Mouse (Mus musculus) gastrocnemius, postnatal 25 days (tissue): ENCODE measurements at regions not wholly inside any gene's neighbourhood (a gene's known extent, or its start where the extent isn't known, plus 50 kb on each side); places are given as distances from the start of the nearest gene placed in this dataset.

Source experiments
- DNase-seq: peaks from one replicate; pipeline ENCODE4 v3.0.0; 2022

DNA sequence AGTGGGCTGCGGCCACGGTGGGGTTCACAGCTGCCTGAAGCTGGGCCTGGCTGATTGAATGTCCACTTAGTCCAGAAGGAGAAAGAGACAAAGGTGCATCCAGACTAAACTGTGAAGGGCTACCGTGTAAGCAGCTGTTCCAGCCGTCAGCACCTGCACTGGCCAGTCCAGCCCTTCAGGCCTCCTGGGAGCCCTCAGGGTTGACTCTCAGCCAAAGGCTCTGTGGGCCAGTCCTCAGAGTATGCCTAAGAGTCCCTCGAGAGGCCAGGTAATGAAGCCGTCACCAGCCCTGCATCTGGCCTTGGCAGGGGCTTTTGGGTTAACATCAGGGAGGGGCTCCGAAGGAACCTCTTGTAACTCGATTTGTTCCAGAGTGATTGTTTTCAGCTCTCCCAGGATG, 187.4 kb downstream of the Gpd2 start:
- no peak for DNase-seq

DNA sequence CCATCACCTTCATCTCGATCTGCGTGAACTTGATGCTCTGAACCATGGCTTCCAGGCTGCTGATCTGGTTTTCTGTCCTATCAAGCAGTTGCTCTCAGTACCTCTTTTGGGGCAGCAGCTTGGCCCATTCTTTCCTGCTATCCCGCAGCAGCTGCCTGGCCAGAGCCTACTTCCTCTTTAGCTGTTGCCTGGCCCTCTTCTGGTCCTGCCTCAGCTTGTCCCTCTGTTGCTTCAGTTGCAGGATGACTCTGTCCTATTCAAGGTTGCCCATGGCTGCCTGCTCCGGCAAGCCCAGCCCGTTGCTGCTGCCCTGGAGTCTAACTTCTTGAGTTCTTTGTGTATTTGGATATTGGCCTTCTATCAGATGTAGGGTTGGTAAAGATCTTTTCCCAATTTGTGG, 188.0 kb downstream of the Gpd2 start:
- DNase-seq = no peak

DNA sequence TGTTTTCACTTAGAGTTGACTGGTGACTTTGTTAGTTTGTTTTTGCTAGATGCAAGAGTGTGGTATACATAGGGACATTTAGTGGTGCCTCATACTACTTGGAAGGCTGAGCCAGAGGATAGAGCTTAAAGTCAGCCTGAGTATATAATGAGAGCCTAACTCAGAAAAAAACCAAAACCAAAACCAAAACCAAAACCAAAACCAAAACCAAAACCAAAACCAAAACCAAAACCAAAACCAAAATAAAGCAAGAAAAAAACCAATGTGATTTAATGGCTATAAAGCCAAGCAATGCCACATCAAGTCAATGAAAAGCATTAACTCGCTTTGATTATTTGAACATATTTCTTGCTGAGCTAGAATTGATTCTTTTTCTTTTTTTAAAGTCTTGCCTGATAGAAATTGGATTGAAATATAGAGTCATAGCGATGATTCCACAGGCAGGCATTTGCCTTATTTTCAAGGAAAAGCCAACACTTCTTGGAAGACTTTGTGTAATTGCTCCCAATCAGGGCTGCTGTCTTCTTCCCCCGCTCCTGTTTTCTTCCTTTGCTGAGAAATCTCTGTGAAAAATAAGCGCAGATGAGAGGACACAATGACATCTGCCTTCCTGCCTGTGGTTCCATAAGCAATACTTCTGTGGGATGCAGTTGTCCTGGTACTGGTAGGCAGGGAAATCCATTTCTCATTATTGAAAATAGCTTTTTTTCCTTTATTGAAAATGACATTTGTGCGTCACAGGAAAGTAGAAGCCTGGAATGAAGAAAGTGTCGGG, 213.7 kb downstream of the Gpd2 start:
- no peak for DNase-seq

DNA sequence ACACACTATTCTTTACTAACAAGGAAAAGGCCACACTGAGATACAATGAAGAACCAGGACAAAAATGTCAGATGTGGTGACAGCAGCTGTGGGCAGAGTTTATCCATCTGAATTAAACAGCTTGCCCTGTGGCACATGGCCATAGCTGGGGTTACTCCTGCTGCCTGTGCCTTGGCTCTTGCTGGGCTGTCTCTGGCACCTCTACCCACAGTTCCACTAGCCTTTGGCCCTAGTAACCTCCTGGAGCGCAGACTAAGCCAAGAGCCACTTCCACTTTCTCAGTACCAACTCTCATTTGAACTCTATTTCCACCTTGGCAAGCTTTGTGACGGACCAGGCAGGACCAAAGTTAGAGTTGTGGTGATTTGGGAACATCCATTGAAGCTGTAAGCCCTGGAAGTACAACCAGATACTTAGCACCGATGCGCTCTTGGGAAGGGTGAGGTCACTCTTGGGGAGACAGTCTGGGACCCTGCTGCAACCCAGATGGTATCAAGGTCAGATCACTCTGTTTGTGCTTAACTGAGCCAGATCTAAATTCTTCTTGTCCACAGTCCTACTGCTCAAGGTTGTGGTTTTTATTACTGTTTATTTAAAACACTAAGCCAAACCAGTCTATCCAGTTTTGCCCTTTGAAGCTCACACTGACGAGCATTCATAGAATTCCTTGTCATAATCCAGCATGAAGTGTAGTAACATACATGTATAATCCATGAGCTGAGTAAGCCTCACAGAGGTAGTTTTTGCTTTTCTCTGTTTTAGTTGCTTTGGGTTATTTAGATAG, 216.7 kb downstream of the Gpd2 start:
- DNase-seq = peak; percentile 14

DNA sequence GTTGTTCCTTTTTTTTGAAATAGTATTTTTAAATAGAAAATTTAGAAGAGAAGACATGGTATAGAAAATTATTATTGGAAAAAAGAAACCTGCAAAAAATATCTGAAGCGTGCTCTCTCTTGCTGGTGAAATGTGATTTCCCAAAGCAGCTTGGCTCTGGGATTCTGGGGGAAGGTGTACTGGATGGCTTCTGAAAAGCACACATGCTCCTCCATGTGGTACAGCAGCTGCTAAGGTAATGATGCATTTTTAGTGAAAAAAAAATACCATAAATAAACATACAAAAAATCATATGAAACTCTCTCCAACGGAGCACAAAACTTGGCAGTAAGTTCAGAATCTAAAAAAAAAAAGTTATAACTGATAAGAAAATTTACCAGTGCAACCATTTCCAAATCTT, 222.5 kb downstream of the Gpd2 start:
- no peak for DNase-seq

DNA sequence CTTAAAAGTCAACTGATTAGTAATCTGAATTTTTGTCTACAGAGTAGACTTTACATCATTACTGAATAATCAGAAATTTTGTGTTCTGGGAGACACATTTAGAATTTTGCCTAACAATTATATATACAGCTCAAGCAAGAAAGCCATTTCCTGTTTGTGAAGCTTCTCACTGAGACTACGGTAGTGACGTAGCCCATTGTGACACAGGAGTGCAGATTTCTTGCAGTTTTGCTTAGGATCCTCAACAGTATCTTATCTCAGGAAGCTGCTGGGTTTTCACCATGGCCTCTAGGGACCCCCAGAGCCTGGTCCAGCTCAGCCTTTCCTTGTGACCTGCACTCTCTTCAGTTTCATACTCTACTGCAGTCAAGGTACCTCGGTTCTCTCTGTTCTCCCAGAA, 236.4 kb downstream of the Gpd2 start:
- DNase-seq = no peak

DNA sequence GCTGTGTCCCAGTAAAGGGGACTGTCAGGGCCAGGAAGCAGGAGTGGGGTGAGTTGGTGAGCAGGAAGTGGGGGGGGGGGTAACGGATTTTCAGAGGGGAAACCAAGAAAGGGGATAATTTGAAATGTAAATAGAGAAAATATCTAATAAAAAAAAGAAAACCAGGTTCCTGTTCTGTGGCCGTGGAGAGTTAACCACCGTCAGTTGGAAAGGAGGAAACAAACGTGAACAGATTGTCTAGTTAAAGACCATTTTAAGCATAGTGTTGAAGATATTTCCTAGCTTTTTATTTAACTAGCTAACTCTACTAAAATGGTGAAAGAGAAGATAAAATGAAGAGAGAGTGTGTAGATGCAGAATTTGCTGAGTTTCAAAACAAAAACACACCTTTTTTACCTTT, 254.7 kb downstream of the Gpd2 start:
- DNase-seq = no peak

DNA sequence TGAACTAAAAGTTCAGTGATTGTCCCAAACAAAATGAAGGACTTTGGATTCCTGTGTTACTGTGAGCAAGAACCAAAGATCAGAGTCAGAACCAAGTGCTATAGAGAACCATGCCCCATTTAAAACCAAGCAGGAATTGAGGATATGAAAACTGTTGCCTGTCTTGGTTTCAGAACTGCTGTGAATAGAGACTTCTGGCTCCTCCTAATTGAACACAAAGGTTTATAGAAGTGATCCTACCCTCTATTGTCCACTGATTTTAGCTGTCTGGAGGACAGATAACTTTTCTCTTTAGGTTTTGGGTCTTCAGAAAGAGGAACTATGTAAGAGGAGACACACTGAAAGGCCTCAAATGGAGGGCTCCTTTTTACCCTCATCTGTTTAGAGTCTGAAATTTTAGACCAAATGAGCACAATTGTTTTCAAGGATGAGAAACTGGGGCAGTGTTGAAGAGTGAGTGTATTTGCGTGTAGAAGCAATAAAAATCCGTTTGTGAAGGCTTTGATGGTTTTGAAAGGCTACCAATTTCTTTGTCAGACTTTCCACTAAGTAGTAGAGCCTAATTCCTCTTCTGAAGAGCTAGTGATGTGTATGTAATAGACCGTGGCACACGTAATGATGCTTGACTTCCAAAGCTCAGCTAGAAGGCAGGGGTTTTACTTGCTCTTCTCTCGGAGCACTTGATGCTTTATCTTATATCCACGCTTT, 255.6 kb downstream of the Gpd2 start:
- no peak for DNase-seq

DNA sequence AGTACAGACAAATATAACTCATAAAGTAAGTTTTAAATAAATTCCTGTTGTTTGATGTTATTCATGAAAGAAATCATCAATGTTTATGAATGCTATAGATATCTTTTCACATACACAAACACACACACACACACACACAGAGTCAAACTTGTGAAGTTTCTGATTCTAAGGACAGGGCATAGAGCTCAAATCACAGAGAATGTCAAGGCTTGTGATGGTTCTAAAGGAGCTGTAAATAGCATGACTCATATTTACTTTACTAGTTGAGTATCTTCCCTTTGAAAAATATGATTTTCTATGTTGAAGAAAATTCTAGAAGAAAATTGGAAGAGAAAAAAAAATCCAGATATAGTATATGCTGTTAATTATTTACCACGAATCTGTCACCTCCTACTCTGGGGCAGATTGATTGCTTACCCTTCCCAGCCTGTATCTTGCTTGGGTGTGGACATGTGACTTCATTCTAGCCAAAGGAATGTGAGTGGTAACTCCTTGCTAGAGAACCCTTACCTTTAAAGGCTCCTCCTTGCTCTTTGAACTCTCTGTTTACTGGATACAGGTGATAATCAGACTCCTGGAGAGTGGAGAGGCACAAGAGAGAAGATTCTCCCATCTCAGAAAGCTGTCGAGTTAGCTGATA, 259.0 kb downstream of the Gpd2 start:
- DNase-seq = no peak

DNA sequence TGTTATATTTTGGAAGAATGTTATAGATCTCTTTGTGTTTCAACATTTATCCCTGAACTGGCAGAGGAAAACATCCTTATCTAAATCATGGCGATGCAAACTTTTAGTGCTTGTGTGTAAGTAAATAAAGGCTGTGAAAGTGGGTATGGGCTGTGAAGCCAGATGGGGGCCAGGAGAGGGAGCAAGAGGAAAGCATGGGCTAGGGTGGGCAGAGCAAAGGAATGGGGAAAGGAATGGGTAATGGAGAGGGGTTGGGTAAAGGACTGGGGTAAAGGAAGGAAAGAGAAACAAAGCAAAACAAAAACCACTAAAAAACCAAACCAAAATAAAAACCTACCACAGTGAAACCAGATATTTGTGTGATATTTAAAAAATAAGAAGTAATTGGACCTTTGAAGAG, 260.5 kb downstream of the Gpd2 start:
- no peak for DNase-seq

DNA sequence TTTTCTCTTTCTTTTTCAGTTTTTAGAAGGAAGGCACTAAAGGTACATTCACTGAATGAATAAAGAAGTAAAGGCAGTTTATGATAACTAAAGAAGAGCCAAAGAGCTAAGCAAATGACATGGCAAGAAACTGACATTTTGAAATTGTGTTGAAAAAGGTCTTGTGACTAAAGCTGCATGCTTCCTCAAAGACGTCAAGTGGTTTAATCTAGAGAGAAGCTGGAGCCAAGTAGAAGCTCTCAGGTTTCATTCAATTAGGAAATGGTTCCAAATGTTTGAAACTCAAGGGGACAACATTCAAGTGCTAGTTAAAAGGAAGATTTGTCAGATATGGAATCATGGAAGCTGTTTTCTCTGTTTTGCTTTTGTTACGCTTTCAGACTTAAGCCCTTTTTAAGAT, 267.2 kb downstream of the Gpd2 start:
- DNase-seq = no peak

DNA sequence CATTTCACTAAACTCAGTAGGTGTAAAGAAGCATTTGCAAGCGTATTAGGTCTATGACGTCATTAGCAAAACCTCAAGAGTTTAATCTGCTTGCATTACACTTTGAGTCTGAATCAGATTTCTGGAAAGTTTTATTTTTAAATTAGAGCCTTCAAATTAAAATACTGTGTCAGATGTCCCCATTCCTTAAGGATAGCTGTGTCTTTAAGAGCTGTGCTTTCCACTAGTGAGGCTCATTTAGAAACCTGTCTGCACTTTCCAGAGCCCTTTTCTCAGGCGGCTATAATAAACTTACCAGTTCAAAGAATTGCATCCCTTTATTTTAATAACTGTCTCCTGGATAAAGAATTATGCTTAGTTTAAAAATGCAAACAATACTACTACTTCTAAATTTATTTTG, 285.0 kb downstream of the Gpd2 start:
- DNase-seq = no peak

DNA sequence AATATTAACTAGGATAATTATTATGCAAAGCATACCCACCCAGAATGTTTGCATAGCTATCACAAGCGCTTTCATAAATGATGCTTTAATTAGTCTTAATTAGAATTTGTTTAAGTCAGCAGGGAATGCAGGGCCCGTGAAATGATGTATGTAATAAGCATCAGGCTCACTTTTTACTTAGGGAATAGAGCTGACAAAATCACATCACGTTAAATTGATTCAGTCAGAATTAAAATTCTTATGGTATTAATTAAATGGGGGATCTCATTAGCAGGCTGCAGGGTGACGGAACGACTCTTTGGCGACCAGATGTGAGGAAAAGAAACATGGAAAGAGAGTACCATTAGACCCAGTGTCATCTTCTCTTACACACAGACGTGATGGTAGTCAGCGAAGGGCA, 285.5 kb downstream of the Gpd2 start:
- DNase-seq = no peak

DNA sequence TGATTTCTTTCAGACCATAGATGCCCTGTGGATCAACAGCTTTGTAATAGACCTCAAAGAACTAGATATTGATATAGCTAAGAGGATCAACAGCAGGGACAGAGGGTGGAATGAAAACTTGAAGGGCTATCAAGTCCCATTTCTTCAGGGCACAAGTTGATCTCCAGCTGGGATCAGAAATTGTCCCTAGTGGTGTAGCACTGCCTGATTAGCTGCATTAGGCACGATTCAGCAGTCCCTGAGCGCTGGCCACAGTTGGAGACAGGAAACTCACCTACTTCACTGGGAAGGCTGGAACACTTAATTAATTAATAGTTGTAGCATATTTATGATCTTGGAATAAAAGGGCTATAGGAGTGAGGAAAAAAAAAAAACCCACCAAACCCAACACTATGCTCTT, 290.5 kb downstream of the Gpd2 start:
- DNase-seq = no peak

DNA sequence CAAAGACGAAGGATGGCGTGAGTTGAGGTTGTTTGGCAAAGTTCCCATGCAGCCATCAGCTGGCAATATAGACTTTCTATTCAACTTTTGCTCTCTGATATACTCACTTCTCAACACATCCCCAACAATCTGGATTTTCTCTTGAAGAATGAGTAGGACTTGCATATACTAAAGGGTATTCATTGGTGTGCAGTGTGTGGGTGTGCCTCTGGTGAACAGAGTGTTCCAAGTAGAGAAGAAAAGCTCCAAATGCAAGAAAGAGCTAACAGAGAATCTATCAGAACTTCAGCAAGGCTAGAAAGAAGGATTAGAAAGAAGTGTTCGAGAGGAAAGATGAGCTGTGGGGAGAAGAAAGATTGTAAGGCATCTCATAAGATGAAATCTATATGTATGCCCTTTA, 302.4 kb downstream of the Gpd2 start:
- DNase-seq = no peak

DNA sequence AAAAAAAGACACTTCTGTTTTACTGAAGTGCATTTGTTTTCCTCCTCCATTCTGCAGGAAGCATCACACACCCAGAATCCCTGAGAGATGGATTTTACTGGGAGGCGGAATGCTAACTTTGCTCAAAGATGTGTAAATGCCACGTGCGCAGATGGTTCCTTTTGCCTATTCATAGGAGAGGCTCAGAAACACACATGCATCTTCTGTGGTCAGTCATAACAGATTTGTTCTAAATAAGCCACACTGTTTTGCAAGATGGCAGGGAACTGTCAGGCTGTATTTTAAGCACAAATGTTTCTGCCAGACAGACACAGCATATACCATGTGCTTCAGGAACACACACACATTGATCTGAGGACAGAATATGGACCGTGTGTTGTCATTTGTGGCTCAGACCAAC, 327.8 kb downstream of the Gpd2 start:
- DNase-seq = no peak

DNA sequence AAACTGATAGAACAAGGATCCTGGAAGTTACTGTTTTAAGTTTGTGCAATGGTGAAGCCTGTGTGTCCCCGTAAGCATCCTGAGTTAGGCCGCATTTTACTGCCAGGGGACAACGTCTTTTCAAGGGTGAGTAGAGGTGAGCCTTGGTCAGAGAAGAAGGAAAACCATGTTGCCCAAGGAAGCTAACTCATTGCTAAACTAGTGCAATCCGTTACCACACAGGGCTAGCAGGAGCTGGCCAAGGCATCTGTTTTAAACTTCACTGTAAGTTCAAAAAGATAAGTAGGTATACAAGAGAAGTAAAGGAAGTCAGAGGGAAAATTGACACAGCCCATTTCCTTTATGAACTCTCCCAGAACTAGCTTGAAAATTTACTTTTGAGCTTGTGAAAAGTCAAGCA, 328.7 kb downstream of the Gpd2 start:
- DNase-seq = no peak

DNA sequence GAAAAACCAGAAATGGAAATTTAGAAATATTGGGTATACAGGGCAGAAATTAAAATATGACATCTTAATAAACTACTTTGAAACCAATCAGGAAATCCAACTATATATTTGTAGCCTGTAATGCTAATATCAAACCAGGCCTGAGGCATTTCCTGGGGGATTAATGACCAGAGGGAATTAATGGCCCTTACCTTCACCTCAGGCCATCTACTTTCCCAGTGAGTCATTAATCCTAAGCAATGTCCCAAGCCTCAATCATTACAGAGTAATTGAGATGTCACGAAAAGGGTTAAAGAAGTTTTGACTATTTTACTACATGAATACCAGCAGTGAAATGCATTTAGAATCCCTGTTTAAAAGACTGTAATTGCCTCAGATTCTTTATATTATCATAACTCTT, 329.7 kb downstream of the Gpd2 start:
- DNase-seq = no peak

DNA sequence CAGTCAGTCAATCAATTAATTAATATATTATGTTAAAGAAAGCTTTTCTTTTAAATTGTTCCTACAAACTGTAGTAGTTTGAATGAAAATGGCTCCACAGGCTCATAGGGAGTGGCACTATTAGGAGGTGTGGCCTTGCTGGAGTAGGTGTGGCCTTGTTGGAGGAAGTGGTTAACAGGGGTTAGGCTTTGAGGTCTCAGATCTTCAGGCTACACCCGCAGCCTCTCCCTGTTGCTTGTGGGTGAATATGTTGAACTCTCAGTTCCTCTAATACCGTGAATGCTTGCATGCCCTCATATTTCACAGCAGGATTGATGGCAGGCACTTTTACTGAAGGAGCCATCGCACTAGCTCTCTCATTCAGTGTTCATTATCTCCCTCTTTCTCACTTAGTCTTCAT, 349.6 kb downstream of the Gpd2 start:
- no peak for DNase-seq

DNA sequence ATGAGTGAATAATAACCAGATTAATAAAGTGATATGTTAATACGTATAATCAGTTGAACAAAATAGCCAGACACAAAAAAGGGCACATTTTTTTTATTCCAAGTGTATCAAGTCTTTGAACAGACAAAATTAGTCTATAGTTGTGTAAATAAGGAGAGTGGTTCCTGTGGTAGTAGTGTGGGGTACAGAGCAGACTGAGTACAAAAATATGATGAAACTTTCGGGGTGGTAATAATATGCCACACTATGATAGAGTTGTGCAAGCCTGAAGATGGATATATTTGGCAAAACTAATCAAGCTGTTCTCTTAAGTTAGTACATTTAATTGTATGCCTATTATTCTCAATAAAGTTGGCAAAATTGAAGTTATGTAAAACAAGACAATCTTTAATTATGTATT, 356.1 kb downstream of the Gpd2 start:
- no peak for DNase-seq

DNA sequence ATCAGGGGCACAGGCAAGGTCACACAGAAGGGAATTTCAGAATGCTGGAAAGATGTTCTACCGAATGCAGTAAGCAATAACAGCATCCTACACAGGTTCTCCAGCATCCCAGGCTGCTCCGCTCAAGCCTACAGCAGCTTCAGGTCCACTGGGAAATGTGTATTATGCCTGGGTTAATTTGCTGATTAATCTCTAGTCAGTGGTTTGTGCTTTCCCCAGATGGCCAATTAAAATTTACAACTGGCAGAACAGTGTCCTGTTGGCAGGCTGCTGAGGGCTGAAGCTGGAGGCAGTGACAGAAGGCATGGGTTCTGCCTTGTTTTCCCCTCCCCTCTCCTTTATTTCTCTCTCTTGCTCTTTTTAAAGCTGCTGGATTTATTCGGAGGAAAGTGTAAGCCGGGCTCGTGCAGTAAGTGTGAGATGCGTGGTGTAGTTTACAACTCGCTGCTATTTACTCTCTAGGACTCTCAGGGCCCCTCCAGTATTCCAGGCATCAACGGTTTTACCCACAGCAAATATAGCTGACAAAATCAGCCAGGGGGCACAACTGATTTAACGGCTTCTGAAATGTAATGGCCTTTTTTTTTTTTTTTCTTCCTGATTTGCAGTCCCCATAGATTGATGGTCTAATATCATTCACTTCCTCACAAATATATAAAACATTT, 360.4 kb downstream of the Gpd2 start:
- no peak for DNase-seq

DNA sequence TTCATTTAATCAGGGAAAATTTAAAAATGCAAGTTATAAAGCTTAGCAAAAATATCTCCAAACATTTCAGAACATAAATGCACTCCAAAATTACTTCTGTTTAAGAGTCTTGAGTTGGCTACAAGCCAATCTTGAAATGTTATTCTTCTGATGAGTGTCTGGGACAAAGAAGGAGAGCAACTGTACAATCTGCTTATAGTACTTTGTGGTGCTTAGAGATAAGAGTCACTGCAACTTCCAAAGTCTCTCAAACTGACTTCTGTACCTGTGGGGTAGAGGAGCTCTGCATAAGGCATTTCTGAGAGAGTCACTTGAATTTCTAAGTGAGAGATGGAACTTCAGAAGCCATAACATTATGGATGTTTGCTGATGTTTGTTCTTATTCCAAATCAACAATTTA, 374.2 kb downstream of the Gpd2 start:
- DNase-seq = no peak
